Mouse (Mus musculus) gastrocnemius, adult 8-10 months (tissue): ENCODE measurements around the gene Samd1. TPM values are rescaled to one million over a fixed set of nuclear protein-coding genes. Genes with fewer than 3 reads are reported as not detected.

Experiments
- DNase-seq, 2 experiments: peaks; one replicate each; pipeline ENCODE4 v3.0.0; 2022; ENCODE audit warnings: low spot score in 2 of 2
- total RNA-seq, 4 experiments: library from RNA; stranded (reverse); gene quantifications; 2 replicates each; pipeline ENCODE4 v1.2.4; 2022

Gene Samd1
- total RNA-seq, 4 experiments from 2014 or later: 14.6 to 17.7 (median 16.2) TPM

DNA sequence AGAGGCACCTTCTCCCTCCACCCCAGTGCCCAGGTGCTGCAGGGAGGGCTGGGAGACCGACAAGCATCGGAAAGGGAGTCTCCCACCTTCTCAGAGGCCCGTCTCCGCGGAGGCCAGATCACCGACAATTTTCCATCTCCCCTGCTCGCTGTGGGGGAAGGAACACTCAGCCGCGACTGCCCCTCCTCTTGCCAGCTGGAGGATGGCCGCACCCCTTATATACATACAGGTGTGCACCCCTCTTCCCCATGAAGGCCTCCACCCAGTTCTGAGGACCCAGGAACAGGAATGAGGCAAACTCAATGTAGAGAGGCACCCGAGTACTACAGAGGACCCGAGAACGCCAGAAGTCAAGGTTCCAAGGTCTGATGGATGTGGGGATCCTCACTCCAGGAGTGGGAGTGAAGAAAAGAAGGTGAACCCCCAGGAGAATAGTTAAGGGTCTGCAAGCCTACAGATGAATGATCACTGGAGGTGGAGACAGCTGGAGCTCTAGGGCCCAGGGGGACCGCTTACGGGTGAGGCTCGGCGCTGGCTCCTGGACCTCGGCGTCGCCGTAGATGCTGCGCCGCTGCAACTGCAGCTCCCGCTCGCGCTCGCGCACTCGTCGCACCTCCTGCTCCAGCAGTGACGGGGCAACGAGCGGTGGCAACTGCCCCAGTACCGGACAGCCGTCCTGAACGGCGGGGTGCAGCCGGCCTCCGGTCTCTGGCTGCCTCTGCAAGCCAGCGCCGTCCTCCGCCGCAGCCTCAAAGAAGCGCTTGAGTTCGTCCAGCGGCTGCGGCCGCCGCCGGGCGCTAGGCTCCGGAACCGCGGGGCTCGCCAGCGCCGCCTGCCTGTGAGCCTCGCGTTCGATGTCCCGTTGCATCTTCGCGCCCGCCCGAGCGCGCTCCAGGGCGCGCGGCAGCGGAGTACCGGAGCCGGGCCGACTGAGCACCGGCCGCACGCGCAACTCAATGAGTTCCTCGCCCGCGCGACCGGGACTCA lies 13.4 kb downstream of the Samd1 start:
- DNase-seq: peak in 1 of 2 experiments; percentile 64

- DNase-seq: no peak
Observed at GRCm38 (mm10) chr8:84011705-84012498, 14.4 kb downstream of the Samd1 start, which contains the start of gene 2210011C24Rik. Gene 2210011C24Rik, minus strand, starts transcription at chr8:84012171.

DNA sequence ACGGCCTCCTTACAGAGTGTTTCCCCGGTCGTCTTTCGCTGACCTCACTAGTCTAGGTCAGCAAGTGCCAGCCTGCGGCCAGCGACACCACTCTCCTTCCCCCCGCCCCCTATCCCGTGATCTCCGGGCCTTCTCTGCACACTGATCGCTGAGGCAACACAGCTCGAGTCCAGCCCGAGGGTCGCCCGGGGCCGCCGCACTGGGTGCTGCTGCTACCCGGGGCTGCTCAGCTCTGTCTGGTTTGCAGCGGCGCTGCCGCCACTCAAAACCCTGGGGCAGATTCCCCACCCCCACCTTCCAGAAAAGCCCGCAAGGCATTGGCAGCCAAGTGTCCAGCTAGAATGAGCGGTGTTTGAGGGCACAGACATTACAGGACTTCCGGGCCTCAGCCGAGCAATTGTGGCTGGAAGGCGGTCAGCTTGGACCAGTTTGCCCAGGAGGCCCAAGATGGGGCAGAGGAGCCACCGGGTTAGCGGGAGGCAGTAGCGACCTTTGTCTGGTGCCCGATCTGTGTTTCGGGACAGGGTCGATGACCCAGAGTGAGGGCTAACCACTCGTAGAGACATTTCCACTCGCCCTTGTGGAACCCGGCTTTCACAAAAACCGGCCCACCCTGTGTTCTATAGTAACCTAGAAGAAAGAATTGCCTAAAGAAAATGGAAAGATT lies 15.2 kb downstream of the Samd1 start:
- DNase-seq: no peak

GRCm38 (mm10) chr8:84015833-84016232 lies 18.4 kb downstream of the Samd1 start:
- DNase-seq: no peak

- no peak for DNase-seq
Observed at GRCm38 (mm10) chr8:84019738-84020137, 22.3 kb downstream of the Samd1 start.

GRCm38 (mm10) chr8:84021096-84021495 lies 23.6 kb downstream of the Samd1 start, which contains the start of gene Palm3:
Gene Palm3, plus strand, starts transcription at chr8:84021471.
- no peak for DNase-seq

GRCm38 (mm10) chr8:84021569-84021968 lies 24.1 kb downstream of the Samd1 start:
- DNase-seq: no peak

DNA sequence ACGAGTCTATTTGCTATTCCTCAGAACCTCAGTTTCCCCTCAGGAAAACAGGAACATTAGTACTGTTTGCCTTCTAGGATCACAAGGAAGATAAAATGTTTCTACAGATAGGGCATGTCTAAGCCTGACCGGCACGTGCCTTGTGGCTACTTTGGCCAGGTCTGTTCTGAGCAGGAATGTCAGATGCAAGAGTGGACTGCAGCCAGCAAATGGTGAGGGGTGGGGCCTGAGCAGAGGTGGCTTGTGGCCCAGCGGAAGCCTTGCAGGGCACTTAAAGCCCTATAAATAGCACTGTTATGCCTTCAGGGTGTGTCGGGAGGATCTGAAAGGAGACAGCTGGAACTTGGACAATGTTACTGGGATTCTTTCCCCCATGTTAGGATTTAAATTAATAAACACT lies 25.6 kb downstream of the Samd1 start:
- DNase-seq: peak; percentile 54 to 72

DNA sequence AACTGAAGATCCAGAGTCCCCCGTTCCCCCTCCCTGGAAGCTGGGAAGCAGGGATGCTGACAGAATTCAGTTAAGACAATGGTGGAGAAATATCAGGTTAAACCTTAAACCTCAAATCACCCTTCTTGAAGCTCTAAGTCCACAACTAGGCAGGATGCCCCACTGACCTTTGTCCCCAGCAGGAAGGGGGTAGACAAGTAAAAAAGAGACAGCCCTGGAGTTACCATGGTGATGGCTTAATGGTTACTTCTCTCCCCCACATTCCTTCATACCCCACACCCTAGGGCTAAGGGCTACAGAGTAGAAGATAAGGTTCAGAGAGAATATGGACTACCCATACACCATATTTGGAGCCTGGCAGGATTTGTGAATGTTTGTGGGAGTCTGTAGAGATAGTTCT lies 26.2 kb downstream of the Samd1 start:
- no peak for DNase-seq

DNA sequence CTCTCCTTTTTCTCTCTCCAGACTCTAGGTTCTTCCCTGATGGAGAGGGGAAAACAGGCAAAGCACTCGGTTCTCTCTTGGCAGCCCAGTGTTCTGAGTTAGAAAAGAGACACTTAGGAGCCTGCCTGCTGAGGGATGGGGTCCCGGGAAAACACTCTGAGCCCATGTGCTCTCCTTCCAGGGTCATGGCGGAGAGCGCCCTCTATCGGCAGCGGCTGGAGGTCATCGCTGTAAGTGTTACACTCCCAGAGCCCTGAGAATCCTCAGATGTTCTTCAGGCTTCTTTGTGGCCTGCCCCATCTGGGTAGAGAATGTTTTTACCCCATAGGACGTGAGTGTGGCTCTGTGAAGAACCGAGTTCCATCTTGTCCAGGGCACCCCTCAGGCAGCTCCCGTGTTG lies 26.7 kb downstream of the Samd1 start:
- no peak for DNase-seq

DNA sequence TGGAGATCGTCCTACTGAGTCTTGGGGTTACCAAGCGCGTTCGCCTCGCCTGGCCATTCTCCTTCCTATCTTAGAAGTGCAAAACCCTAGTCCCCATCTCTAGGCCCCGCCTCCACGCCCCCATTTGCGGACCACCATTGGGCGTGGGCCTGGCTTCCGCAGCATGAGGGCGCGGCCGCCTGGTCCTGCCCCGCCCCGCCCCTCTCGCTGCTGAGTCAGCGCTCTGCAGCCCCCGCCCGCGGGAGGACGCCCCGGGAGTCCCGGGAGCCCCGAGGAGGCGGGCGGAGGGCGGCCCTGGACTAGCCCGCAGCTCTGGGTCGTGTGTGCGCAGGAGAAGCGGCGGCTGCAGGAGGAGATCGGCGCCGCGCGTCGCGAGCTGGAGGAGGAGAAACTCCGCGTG lies 28.4 kb downstream of the Samd1 start:
- DNase-seq: no peak

GRCm38 (mm10) chr8:84027449-84027848 lies 30.0 kb downstream of the Samd1 start:
- DNase-seq: no peak

- no peak for DNase-seq
Observed at GRCm38 (mm10) chr8:84029272-84029671, 31.8 kb downstream of the Samd1 start.

DNA sequence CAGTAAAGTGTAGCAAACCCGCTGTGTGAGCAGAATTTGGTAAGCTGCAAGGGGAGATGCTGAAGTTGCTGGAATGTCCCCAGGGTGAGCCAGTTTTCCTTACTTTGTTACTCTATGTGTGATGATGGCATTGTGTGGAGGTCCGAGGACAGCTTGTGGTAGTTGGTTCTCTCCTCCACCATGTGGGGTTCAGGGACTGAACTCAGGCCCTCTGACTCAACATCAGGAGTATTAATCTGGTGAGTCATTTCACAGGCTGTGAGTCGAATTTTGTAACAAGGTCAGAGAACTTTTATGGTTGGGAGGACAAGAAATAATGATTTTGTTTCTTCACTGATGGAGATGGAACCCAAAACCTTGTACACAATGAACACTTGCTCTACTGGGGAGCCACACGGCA lies 35.3 kb downstream of the Samd1 start:
- DNase-seq: no peak

DNA sequence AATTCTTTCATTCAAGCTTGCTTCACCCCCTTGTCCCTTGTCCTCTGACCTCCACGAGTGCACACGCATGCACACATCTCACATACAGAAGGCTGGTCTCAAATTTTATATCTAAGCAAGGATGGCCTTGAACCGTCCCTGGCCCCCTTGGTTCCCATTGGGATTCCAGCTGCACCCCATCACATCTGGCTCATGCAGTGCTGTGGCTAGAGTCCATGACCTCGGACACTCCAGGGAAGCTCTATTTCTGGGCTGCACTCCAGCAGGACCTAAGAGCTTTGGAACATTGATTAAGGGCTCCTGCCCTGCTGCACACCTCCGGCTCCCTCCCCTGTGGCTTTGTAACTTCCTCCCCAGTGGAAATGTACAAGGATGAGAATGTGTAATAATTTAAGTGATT lies 40.5 kb downstream of the Samd1 start:
- peak in 1 of 2 experiments; percentile 37 for DNase-seq

- DNase-seq: peak; percentile 60 to 69
Observed at GRCm38 (mm10) chr8:84039050-84039449, 41.6 kb downstream of the Samd1 start.

DNA sequence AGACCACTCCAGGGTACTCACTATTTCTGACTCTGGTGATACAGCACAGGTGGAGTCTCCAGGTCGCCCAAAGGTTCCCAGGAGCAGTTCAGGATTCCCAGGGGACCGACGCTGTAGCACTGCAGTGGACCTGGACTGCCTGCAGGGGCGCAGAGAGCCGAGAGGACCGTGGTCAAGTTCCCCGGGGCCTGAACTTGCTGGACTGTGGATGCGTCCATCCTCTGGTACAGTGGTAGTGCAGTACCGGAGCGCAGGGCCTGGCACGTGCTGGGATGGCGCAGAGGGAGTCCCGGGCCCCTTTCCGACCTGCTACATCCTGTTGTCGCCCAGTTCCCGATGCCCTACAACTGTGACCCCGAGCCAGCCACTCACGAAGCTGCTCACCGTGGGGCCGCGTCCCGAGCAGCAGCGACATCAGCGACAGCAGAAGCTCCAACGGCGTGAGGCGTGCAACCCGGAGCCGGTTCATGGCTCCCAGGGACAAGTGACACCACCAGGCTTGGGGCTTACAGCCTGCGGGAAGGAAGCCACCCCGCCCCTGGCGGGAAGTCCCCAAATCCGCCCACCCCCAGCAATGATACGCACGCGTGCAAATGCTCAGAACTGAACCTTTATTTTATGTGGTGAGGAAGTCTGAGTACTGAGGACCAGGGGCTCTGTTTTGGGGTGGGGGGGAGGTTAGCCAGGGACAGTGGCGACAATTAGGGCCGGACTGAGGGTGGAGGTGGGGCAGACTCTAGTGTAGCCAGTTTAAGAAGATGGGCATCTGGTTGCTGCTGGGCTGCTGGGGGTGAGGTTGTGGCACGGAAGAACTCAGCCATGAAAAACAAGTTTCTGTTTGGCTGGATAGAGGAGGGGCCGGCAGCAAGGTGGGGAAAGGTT lies 44.8 kb downstream of the Samd1 start, which contains the start of gene Il27ra:
Gene Il27ra (minus strand): TSS at position 524 of the 882 bp plus-strand sequence.
- DNase-seq: peak; percentile 41 to 51

- no peak for DNase-seq
Observed at GRCm38 (mm10) chr8:84042948-84043342, 45.5 kb downstream of the Samd1 start.

DNA sequence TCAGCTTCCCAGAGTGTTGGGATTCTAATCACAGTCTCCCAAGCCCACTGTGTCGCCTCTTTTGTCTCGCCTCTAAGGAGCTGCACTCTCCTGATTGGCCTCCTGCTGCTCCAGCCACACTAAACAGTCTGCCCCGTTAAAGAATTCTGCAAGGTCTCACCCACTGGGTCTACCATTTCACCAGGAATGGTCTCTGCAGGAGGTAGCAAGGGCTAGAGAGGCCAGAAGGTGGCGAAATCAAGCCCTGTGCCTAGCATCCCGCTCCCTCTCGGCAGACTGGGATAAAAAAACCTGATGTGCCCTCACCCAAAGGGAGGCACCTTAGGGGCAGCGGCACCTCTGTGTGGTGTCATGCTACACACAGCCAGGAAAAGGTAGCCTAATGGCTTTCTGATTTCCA lies 46.6 kb downstream of the Samd1 start:
- DNase-seq: no peak

- no peak for DNase-seq
Observed at GRCm38 (mm10) chr8:84044900-84045299, 47.4 kb downstream of the Samd1 start, which contains the start of gene Rln3. Gene Rln3, minus strand, starts transcription at chr8:84045000.
